Mouse (Mus musculus) heart, postnatal 25 days (tissue): ENCODE measurements around the gene Glis1. TPM values are rescaled to one million over a fixed set of nuclear protein-coding genes. Genes with fewer than 3 reads are reported as not detected.
A peak's percentile ranks its signal among the peaks of the same experiment; 100 is the strongest.

Source experiments
- DNase-seq: peaks from one replicate; pipeline ENCODE4 v3.0.0; 2022; ENCODE audit warnings: low spot score
- intact Hi-C: fragments of 180-260 bp; cut with DNase I; formaldehyde crosslinking; loops from one replicate; pipeline ENCODE4 v1.15.1; 2025
- total RNA-seq, 2 experiments: library from RNA; stranded (reverse); gene quantifications; 2 replicates each; pipeline ENCODE4 v1.2.3; 2021

Gene Glis1
- total RNA-seq = under 1 TPM; 0.28 to 0.42 TPM

- DNase-seq = peak; percentile 27
- intact Hi-C loops = no loop called here
Measured at GRCm38 (mm10) chr4:107434356-107435237, at the start of gene Glis1. Gene Glis1 (plus strand): TSS chr4:107434591.

GRCm38 (mm10) chr4:107387038-107387437, 47.4 kb upstream of the Glis1 start:
- intact Hi-C loops = no loop called here
- DNase-seq = no peak

GRCm38 (mm10) chr4:107387465-107387864, 46.9 kb upstream of the Glis1 start:
- no peak for DNase-seq

GRCm38 (mm10) chr4:107388291-107388690, 46.1 kb upstream of the Glis1 start:
- intact Hi-C loops = no loop called here

More at GRCm38 (mm10) chr4:107387465-107387864, 46.9 kb upstream of the Glis1 start:
- intact Hi-C loops = no loop called here

GRCm38 (mm10) chr4:107389345-107389744, 45.0 kb upstream of the Glis1 start:
- DNase-seq = no peak
- intact Hi-C loops = no loop called here

More at GRCm38 (mm10) chr4:107388291-107388690, 46.1 kb upstream of the Glis1 start:
- DNase-seq = no peak

- DNase-seq = no peak
- intact Hi-C loops = no loop called here
Measured at GRCm38 (mm10) chr4:107393771-107394170, 40.6 kb upstream of the Glis1 start.

GRCm38 (mm10) chr4:107420202-107420601, 14.2 kb upstream of the Glis1 start:
- DNase-seq = no peak
- intact Hi-C loops = loop anchor here (10.0 kb wide), 1 partner anchor 425 kb away; no protein-coding TSS in a partner anchor

GRCm38 (mm10) chr4:107421711-107422110, 12.7 kb upstream of the Glis1 start:
- intact Hi-C loops = loop anchor here (1.0 to 10.0 kb wide), 2 partner anchors 232 to 423 kb away; no protein-coding TSS in a partner anchor
- DNase-seq = no peak

- no peak for DNase-seq
- intact Hi-C loops = loop anchor here (1.0 to 10.0 kb wide), 2 partner anchors 231 to 423 kb away; no protein-coding TSS in a partner anchor
Measured at GRCm38 (mm10) chr4:107422176-107422575, 12.2 kb upstream of the Glis1 start.

GRCm38 (mm10) chr4:107425616-107426015, 8.8 kb upstream of the Glis1 start:
- no peak for DNase-seq
- intact Hi-C loops = loop anchor here (10.0 kb wide), 1 partner anchor 419 kb away; no protein-coding TSS in a partner anchor

- no peak for DNase-seq
- intact Hi-C loops = loop anchor here (10.0 kb wide), 1 partner anchor 418 kb away; no protein-coding TSS in a partner anchor
Measured at GRCm38 (mm10) chr4:107426631-107427030, 7.8 kb upstream of the Glis1 start.

GRCm38 (mm10) chr4:107432717-107433116, 1.7 kb upstream of the Glis1 start:
- no peak for DNase-seq
- intact Hi-C loops = no loop called here

- intact Hi-C loops = no loop called here
- no peak for DNase-seq
Measured at GRCm38 (mm10) chr4:107433998-107434355, 414 bp upstream of the Glis1 start.

- DNase-seq = no peak
- intact Hi-C loops = no loop called here
Measured at GRCm38 (mm10) chr4:107435238-107435946, 1.0 kb downstream of the Glis1 start.

GRCm38 (mm10) chr4:107436476-107436875, 2.1 kb downstream of the Glis1 start:
- intact Hi-C loops = no loop called here
- DNase-seq = no peak

GRCm38 (mm10) chr4:107438741-107439140, 4.3 kb downstream of the Glis1 start:
- no peak for DNase-seq
- intact Hi-C loops = no loop called here

- DNase-seq = no peak
- intact Hi-C loops = no loop called here
Measured at GRCm38 (mm10) chr4:107440306-107440705, 5.9 kb downstream of the Glis1 start.

- intact Hi-C loops = no loop called here
- DNase-seq = no peak
Measured at GRCm38 (mm10) chr4:107442288-107442687, 7.9 kb downstream of the Glis1 start.

GRCm38 (mm10) chr4:107442891-107443483, 8.6 kb downstream of the Glis1 start:
- intact Hi-C loops = no loop called here
- DNase-seq = no peak

GRCm38 (mm10) chr4:107443621-107444020, 9.2 kb downstream of the Glis1 start:
- DNase-seq = no peak
- intact Hi-C loops = no loop called here
